Mouse (Mus musculus) heart, postnatal 25 days (tissue): ENCODE data around the gene Dram1. TPM values are rescaled to one million over a fixed set of nuclear protein-coding genes. Genes with fewer than 3 reads are reported as not detected.
A peak's percentile ranks its signal among the peaks of the same experiment; 100 is the strongest.

Experiments used
- DNase-seq: peaks from one replicate; pipeline ENCODE4 v3.0.0; 2022; ENCODE audit warnings: low spot score
- intact Hi-C: fragments of 180-260 bp; cut with DNase I; formaldehyde crosslinking; loops from one replicate; pipeline ENCODE4 v1.15.1; 2025
- total RNA-seq, 2 experiments: library from RNA; stranded (reverse); gene quantifications; 2 replicates each; pipeline ENCODE4 v1.2.3; 2021

Gene Dram1
- total RNA-seq, 2 experiments from 2014 or later, result 3.8 to 4.1 TPM

- no peak for DNase-seq
- intact Hi-C loops, result no loop called here
Measured at GRCm38 (mm10) chr10:88356114-88356982, 22.5 kb downstream of the Dram1 start.

GRCm38 (mm10) chr10:88354599-88354998 lies 24.3 kb downstream of the Dram1 start:
- intact Hi-C loops, result no loop called here
- no peak for DNase-seq

- no peak for DNase-seq
- intact Hi-C loops, result no loop called here
Measured at GRCm38 (mm10) chr10:88352549-88352948, 26.3 kb downstream of the Dram1 start.

GRCm38 (mm10) chr10:88351411-88352103 lies 27.3 kb downstream of the Dram1 start:
- no peak for DNase-seq
- intact Hi-C loops, result no loop called here

GRCm38 (mm10) chr10:88350687-88351086 lies 28.2 kb downstream of the Dram1 start:
- intact Hi-C loops, result no loop called here
- no peak for DNase-seq

GRCm38 (mm10) chr10:88349800-88350199 lies 29.1 kb downstream of the Dram1 start:
- intact Hi-C loops, result no loop called here
- DNase-seq, result no peak

GRCm38 (mm10) chr10:88346454-88347245 lies 32.2 kb downstream of the Dram1 start:
- intact Hi-C loops, result no loop called here
- no peak for DNase-seq

- intact Hi-C loops, result no loop called here
- no peak for DNase-seq
Measured at GRCm38 (mm10) chr10:88345899-88346401, 32.9 kb downstream of the Dram1 start.

GRCm38 (mm10) chr10:88341368-88341767 lies 37.5 kb downstream of the Dram1 start:
- intact Hi-C loops, result no loop called here
- no peak for DNase-seq

- intact Hi-C loops, result no loop called here
- DNase-seq, result no peak
Measured at GRCm38 (mm10) chr10:88340660-88341059, 38.2 kb downstream of the Dram1 start.

- DNase-seq, result no peak
- intact Hi-C loops, result no loop called here
Measured at GRCm38 (mm10) chr10:88330695-88331094, 48.2 kb downstream of the Dram1 start.

- intact Hi-C loops, result loop anchor here (5.0 kb wide), 3 partner anchors 471 to 1301 kb away; partner anchors contain the start of gene Igf1
- no peak for DNase-seq
Measured at GRCm38 (mm10) chr10:88328056-88328450, 50.8 kb downstream of the Dram1 start.

- intact Hi-C loops, result loop anchor here (1.0 to 5.0 kb wide), 5 partner anchors 470 to 1300 kb away; partner anchors contain the start of gene Igf1
- DNase-seq, result peak; percentile 30
Measured at GRCm38 (mm10) chr10:88327160-88328055, 51.5 kb downstream of the Dram1 start.

GRCm38 (mm10) chr10:88321739-88322138 lies 57.1 kb downstream of the Dram1 start:
- no peak for DNase-seq
- intact Hi-C loops, result no loop called here

- intact Hi-C loops, result no loop called here
- no peak for DNase-seq
Measured at GRCm38 (mm10) chr10:88320714-88321416, 58.0 kb downstream of the Dram1 start.

GRCm38 (mm10) chr10:88318179-88318578 lies 60.7 kb downstream of the Dram1 start:
- DNase-seq, result no peak
- intact Hi-C loops, result no loop called here

- no peak for DNase-seq
- intact Hi-C loops, result no loop called here
Measured at GRCm38 (mm10) chr10:88317151-88317550, 61.7 kb downstream of the Dram1 start.

GRCm38 (mm10) chr10:88314841-88315240 lies 64.0 kb downstream of the Dram1 start:
- intact Hi-C loops, result no loop called here
- DNase-seq, result no peak
